8 mouse cellular contexts compared by ENCODE assay signal in the genomic region with DNA sequence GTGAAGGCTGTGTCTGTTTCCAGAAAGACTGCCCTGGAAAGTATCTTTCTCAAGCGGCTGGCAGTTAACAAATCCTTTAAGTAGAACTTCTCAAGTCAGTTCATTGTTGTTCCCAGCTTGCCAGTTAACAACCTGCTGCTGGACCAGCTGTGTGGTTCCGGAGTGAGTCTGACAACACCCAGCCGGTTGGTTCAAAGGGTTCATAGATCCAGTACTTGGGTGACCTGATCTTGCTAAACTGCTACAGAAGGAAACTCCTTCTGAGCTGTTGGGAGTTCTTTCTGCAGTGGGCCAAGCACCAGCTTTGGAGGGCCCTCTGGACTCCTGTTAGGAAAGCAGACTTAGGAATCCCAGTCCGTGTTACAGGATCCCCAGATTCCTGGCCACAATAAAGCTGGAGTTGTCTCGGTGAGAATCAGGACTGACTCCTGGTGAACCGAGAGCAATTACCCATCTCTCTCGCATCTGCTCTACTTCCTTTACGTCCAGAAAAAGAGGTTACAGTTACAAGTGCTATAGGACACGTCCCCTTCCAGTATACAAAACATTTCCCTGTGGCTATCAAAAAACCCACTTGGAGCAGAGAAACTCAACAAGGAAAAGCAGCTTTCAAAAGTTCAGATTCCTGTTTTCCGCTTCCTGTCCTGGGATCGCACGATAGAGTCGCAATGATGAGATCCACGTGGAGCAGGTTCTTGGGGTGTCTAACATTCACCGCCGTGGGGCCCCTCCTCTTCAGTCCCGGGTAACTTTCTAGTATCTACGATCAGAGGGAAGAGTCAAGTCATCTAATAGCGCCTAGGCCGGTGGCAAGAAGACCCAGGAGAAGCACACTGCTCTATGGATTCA. TPM values are rescaled to one million over a fixed set of nuclear protein-coding genes. Genes with fewer than 3 reads are reported as not detected.
DNase-seq lines count a peak whose midpoint lies in the region; ATAC-seq lines count a peak whose summit lies in the region.

No protein-coding gene starts in this region.

- H3K9ac ChIP-seq in kidney, embryonic 14.5 days (ENCODE audit: low read depth, low read length) = peak overlapping the region; percentile 34; the same call in 1 of the 2 replicates
- peak overlapping the region; percentile 35; the same call in 1 of the 2 replicates for H3K9ac ChIP-seq in limb, embryonic 11.5 days (ENCODE audit: low read length)
- H3K9ac ChIP-seq in midbrain, embryonic 16.5 days (ENCODE audit: low read depth, low read length) = peak overlapping the region; percentile 69; the same call in 1 of the 2 replicates

- peak overlapping the region; percentile 58 for H3K4me2 ChIP-seq in kidney, embryonic 14.5 days (replicated peaks; ENCODE audit: low read depth, low read length)
- peak overlapping the region; percentile 57 for H3K4me2 ChIP-seq in limb, embryonic 11.5 days (ENCODE audit: low read depth, severe bottlenecking)
- peak overlapping the region; percentile 98 for H3K4me2 ChIP-seq in midbrain, embryonic 16.5 days (ENCODE audit: low read length)

- no peaks in the 10 kb centered on the region for H3K9me3 ChIP-seq in kidney, embryonic 14.5 days (ENCODE audit: control insufficient read depth, low read length)
- no peaks in the 10 kb centered on the region for H3K9me3 ChIP-seq in limb, embryonic 11.5 days (ENCODE audit: control insufficient read depth, low read length)
- no peaks in the 10 kb centered on the region for H3K9me3 ChIP-seq in midbrain, embryonic 16.5 days (replicated peaks; ENCODE audit: control insufficient read depth, low read length, poor library complexity, severe bottlenecking)

- 4% methylated on average over 20 of the region's 20 CpGs for WGBS in kidney, embryonic 14.5 days
- 5% methylated on average over 20 of the region's 20 CpGs for WGBS in limb, embryonic 11.5 days
- 4% methylated on average over 20 of the region's 20 CpGs for WGBS in midbrain, embryonic 16.5 days

- peak overlapping the region; percentile 30; the same call in 1 of the 2 replicates for H3K27ac ChIP-seq in kidney, embryonic 14.5 days (ENCODE audit: low read depth, low read length)
- no peak overlapping the region for H3K27ac ChIP-seq in limb, embryonic 11.5 days (replicated peaks; ENCODE audit: low read depth, low read length)
- no peak overlapping the region for H3K27ac ChIP-seq in midbrain, embryonic 16.5 days (ENCODE audit: low read length)

- no peak for DNase-seq in kidney, adult 9 months
- peak; percentile 18 for DNase-seq in embryo, embryonic 9.5 days (ENCODE audit: extremely low spot score)
- peak; percentile 49 for DNase-seq in limb, embryonic 11.5 days (ENCODE audit: low spot score)
- DNase-seq in gastrocnemius, adult 8-10 months (ENCODE audit: low spot score in 2 of 2) = no peak
- DNase-seq in c-Kit-positive CD71-positive TER-119-positive erythroid progenitor cells, embryonic 14.5 days (ENCODE audit: low spot score) = no peak
- no peak for DNase-seq in layer of hippocampus, postnatal 14 days (ENCODE audit: low spot score in 2 of 2)

- H3K4me1 ChIP-seq in kidney, embryonic 14.5 days (ENCODE audit: control insufficient read depth, insufficient read depth, low read length) = peaks cover 8% of the 10 kb centered on the region
- peaks cover 28% of the 10 kb centered on the region for H3K4me1 ChIP-seq in limb, embryonic 11.5 days (ENCODE audit: control insufficient read depth, insufficient read depth, low read length)
- peaks cover 7% of the 10 kb centered on the region; the same call in 1 of the 2 replicates for H3K4me1 ChIP-seq in midbrain, embryonic 16.5 days (ENCODE audit: control insufficient read depth, insufficient read depth, low read length)

- no peaks in the 10 kb centered on the region for H3K36me3 ChIP-seq in kidney, embryonic 14.5 days (ENCODE audit: control insufficient read depth, insufficient read depth, low read length)
- no peaks in the 10 kb centered on the region for H3K36me3 ChIP-seq in limb, embryonic 11.5 days (ENCODE audit: control insufficient read depth, insufficient read depth, low read length)
- H3K36me3 ChIP-seq in midbrain, embryonic 16.5 days (ENCODE audit: control insufficient read depth, insufficient read depth, low read length) = no peaks in the 10 kb centered on the region

- no peaks in the 10 kb centered on the region for H3K27me3 ChIP-seq in kidney, embryonic 14.5 days (ENCODE audit: control insufficient read depth, insufficient read depth, low read length)
- no peaks in the 10 kb centered on the region for H3K27me3 ChIP-seq in limb, embryonic 11.5 days (ENCODE audit: control insufficient read depth, insufficient read depth, low read length)
- 0 out of 2 replicates have a peak, but pooled peaks cover 6% of the 10 kb centered on the region for H3K27me3 ChIP-seq in midbrain, embryonic 16.5 days (ENCODE audit: control insufficient read depth, insufficient read depth, low read depth, low read length)

- no peak for ATAC-seq in kidney, embryonic 14.5 days (ENCODE audit: low FRiP score, low TSS enrichment)
- no peak for ATAC-seq in limb, embryonic 11.5 days (ENCODE audit: insufficient number of reproducible peaks, low FRiP score, low TSS enrichment, low read depth)
- no peak for ATAC-seq in midbrain, embryonic 16.5 days

- H3K4me3 ChIP-seq in kidney, embryonic 14.5 days (ENCODE audit: low read length) = peak overlapping the region; percentile 59
- H3K4me3 ChIP-seq in limb, embryonic 11.5 days (ENCODE audit: low read depth, low read length) = peak overlapping the region; percentile 92
- peak overlapping the region; percentile 74 for H3K4me3 ChIP-seq in midbrain, embryonic 16.5 days (ENCODE audit: low read depth, low read length)

RNA-seq across cellular contexts. Expression of gene Myo10, which starts 0.8 kb away (rescaled TPM):
- 34.0 and 52.2 TPM in 2 replicates for polyA plus RNA-seq in kidney, embryonic 14.5 days (2014; fragmentation: Nextera tagmentation; extraction: Ambion mirVana)
- 48.4 and 52.2 TPM in 2 replicates for polyA plus RNA-seq in limb, embryonic 11.5 days (2014; fragmentation: Nextera tagmentation; extraction: Ambion mirVana)
- polyA plus RNA-seq in midbrain, embryonic 16.5 days (2015; fragmentation: Nextera tagmentation; extraction: Ambion mirVana) = 26.8 and 28.8 TPM in 2 replicates
- 10 to 100 TPM; 50.1 to 61.3 (median 55.3) TPM for total RNA-seq in gastrocnemius, adult 8-10 months (2022)
- 10 to 100 TPM; 49.5 to 57.6 TPM for total RNA-seq in layer of hippocampus, postnatal 14 days (2021)

Comparison
In these comparisons a context has a peak if more than half of its experiments do, and no peak if none do; other contexts are left out.
1. DNase-seq: peak in embryo, embryonic 9.5 days (single experiment) and limb, embryonic 11.5 days (single experiment); none in kidney, adult 9 months (single experiment), gastrocnemius, adult 8-10 months (0 of 2), c-Kit-positive CD71-positive TER-119-positive erythroid progenitor cells, embryonic 14.5 days (single experiment) and layer of hippocampus, postnatal 14 days (0 of 2).
2. Peak in every context shown above with its lines, with median percentiles within 50 percentile points of each other: H3K4me2 ChIP-seq, H3K4me3 ChIP-seq and H3K9ac ChIP-seq.